Mouse (Mus musculus) olfactory bulb, adult 2 months (tissue): ENCODE measurements around the gene Tmem101.

Experiments used
- CTCF ChIP-seq: fragments of 200-500 bp; IDR thresholded peaks from 2 replicates; pipeline ENCODE4 v1.5.1; 2012; ENCODE audit warnings: low read depth, mild to moderate bottlenecking, low read length, moderate library complexity; ENCODE audit not compliant: insufficient read depth
- POLR2A ChIP-seq: fragments of 200-500 bp; IDR thresholded peaks from 2 replicates; pipeline ENCODE4 v1.6.1; 2012; ENCODE audit warnings: mild to moderate bottlenecking, low read depth, low read length, moderate library complexity; ENCODE audit not compliant: insufficient read depth

DNA sequence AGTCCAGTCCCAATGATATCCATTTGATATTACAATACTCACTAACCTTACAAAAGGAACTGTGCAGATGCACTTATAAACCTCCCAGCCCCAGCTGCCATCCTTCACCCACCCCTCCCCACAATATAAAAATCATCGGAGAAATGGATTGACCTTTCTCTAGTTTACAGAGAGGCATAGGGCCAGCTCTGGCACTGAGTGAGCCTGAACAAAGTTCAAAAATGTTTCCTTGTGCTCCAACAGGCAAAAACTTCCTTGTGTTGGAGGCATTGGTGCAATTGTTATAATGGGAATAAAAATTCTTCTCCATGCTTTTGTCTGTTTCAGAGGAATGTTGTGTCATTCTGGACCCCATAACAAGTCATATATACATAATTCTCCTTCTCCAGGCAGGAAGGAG lies 30.0 kb upstream of the Tmem101 start:
- TF ChIP-seq POLR2A = no peak
- TF ChIP-seq CTCF = no peak
